Mouse (Mus musculus) Patski (cell line): ENCODE data around the gene Letm1. TPM values are rescaled to one million over a fixed set of nuclear protein-coding genes. Genes with fewer than 3 reads are reported as not detected.

Source experiments
- ATAC-seq: fragments of 100-300 bp; one replicate; pipeline ENCODE4 v1.8.0; 2021
- CTCF ChIA-PET: fragments of 350-600 bp; sonication (Branson Sonifier 250); formaldehyde crosslinking; loops from one replicate; lab custom pipeline; 2022; ENCODE audit warnings: inconsistent platforms; lab: Charles Lee
- POLR2A ChIA-PET: fragments of 350-600 bp; sonication (Branson Sonifier 250); formaldehyde crosslinking; loops from one replicate; lab custom pipeline; 2022; ENCODE audit warnings: antibody characterized with exemption, inconsistent platforms; lab: Charles Lee
- DNase-seq: peaks from one replicate; pipeline ENCODE4 v3.0.0-alpha.2; 2011; ENCODE audit warnings: low read depth, low spot score
- H3K27me3 ChIP-seq: fragments of 371-371 bp; one replicate; pipeline ENCODE4 v1.5.1; 2021
- CTCF ChIP-seq: fragments of 100-300 bp; IDR thresholded peaks from one replicate; pipeline ENCODE4 v1.5.1; 2021
- in situ Hi-C: fragments of 300-500 bp; cut with MboI; formaldehyde crosslinking; loops from 3 replicates; pipeline ENCODE4 v1.11.1; 2018; ENCODE audit warnings: low pct_unique_long_range_greater_than_20kb, mixed read lengths
- polyA plus RNA-seq: library from polyadenylated mRNA; unstranded; gene quantifications from one replicate; pipeline ENCODE4 v1.2.3, GENCODE M21; 2021

Letm1 gene
- 64.9 TPM for polyA plus RNA-seq

- ChIA-PET POLR2A (interaction anchor here (1.0 to 1.1 kb wide), 3 partner anchors 11 to 36 kb away, joined by 3 to 5 read pairs (median 5); no protein-coding TSS in a partner anchor), CTCF (interaction anchor here (0.8 to 1.0 kb wide), 2 partner anchors 10 to 18 kb away, joined by 3 read pairs; no protein-coding TSS in a partner anchor)
- H3K27me3 ChIP-seq, result no peaks in the 10 kb centered on the region
- peak; percentile 63 for TF ChIP-seq CTCF
- in situ Hi-C loops, result loop anchor here (5.0 kb wide), 1 partner anchor 35 kb away; no protein-coding TSS in a partner anchor
- ATAC-seq (peak; percentile 100), DNase-seq (peak; percentile 63)
Measured at GRCm38 (mm10) chr5:33782345-33782998, at the start of gene Letm1. Gene Letm1, minus strand, starts transcription at chr5:33782817.

GRCm38 (mm10) chr5:33830832-33831231 lies 48.2 kb upstream of the Letm1 start:
- H3K27me3 ChIP-seq, result no peaks in the 10 kb centered on the region
- TF ChIP-seq CTCF, result peak; percentile 75
- DNase-seq (no peak), ATAC-seq (no peak)
- ChIA-PET CTCF (interaction anchor here (1.0 to 2.5 kb wide), 6 partner anchors 9 to 35 kb away, joined by 3 to 14 read pairs (median 3); no protein-coding TSS in a partner anchor), POLR2A (no interaction called here)
- in situ Hi-C loops, result no loop called here

GRCm38 (mm10) chr5:33829958-33830357 lies 47.3 kb upstream of the Letm1 start:
- DNase-seq (no peak), ATAC-seq (no peak)
- H3K27me3 ChIP-seq, result no peaks in the 10 kb centered on the region
- CTCF ChIA-PET, result interaction anchor here (1.3 to 2.5 kb wide), 3 partner anchors 10 to 23 kb away, joined by 3 to 14 read pairs (median 3); no protein-coding TSS in a partner anchor
- POLR2A ChIA-PET, result no interaction called here
- no peak for TF ChIP-seq CTCF
- in situ Hi-C loops, result no loop called here

GRCm38 (mm10) chr5:33828107-33828506 lies 45.5 kb upstream of the Letm1 start:
- no peak for DNase-seq
- ChIA-PET POLR2A (interaction anchor here (1.0 kb wide), 1 partner anchor 52 kb away, joined by 3 read pairs; no protein-coding TSS in a partner anchor), CTCF (interaction anchor here (1.2 kb wide), 1 partner anchor 8 kb away, joined by 4 read pairs; no protein-coding TSS in a partner anchor)

GRCm38 (mm10) chr5:33826001-33826400 lies 43.4 kb upstream of the Letm1 start:
- no peak for DNase-seq
- no peak for TF ChIP-seq CTCF
- in situ Hi-C loops, result no loop called here
- H3K27me3 ChIP-seq, result no peaks in the 10 kb centered on the region
- POLR2A ChIA-PET, result no interaction called here
- CTCF ChIA-PET, result no interaction called here
- no peak for ATAC-seq

More at GRCm38 (mm10) chr5:33828107-33828506, 45.5 kb upstream of the Letm1 start:
- H3K27me3 ChIP-seq, result no peaks in the 10 kb centered on the region
- ATAC-seq, result no peak
- TF ChIP-seq CTCF, result no peak
- in situ Hi-C loops, result no loop called here

- DNase-seq (no peak), ATAC-seq (no peak)
- ChIA-PET CTCF (interaction anchor here (1.0 to 1.1 kb wide), 3 partner anchors 9 to 14 kb away, joined by 3 to 4 read pairs (median 4); no protein-coding TSS in a partner anchor), POLR2A (interaction anchor here (0.6 kb wide), 1 partner anchor 21 kb away, joined by 3 read pairs; no protein-coding TSS in a partner anchor)
- in situ Hi-C loops, result no loop called here
- no peak for TF ChIP-seq CTCF
- no peaks in the 10 kb centered on the region for H3K27me3 ChIP-seq
Measured at GRCm38 (mm10) chr5:33822456-33822855, 39.8 kb upstream of the Letm1 start.

- no peak for DNase-seq
- no peaks in the 10 kb centered on the region for H3K27me3 ChIP-seq
- ChIA-PET POLR2A (interaction anchor here (0.6 kb wide), 1 partner anchor 20 kb away, joined by 3 read pairs; no protein-coding TSS in a partner anchor), CTCF (interaction anchor here (0.6 to 1.1 kb wide), 3 partner anchors 8 to 14 kb away, joined by 3 to 4 read pairs (median 3); no protein-coding TSS in a partner anchor)
- no peak for ATAC-seq
- in situ Hi-C loops, result no loop called here
- no peak for TF ChIP-seq CTCF
Measured at GRCm38 (mm10) chr5:33821901-33822427, 39.3 kb upstream of the Letm1 start.

GRCm38 (mm10) chr5:33820733-33821621 lies 38.4 kb upstream of the Letm1 start:
- no peaks in the 10 kb centered on the region for H3K27me3 ChIP-seq
- ATAC-seq (peak; percentile 48), DNase-seq (no peak)
- TF ChIP-seq CTCF, result no peak
- in situ Hi-C loops, result no loop called here
- POLR2A ChIA-PET, result no interaction called here
- CTCF ChIA-PET, result interaction anchor here (0.6 to 1.1 kb wide), 2 partner anchors 10 to 15 kb away, joined by 3 to 4 read pairs; no protein-coding TSS in a partner anchor

- DNase-seq (no peak), ATAC-seq (peak; percentile 67)
- no peaks in the 10 kb centered on the region for H3K27me3 ChIP-seq
- TF ChIP-seq CTCF, result no peak
- ChIA-PET CTCF (interaction anchor here (1.5 kb wide), 1 partner anchor 22 kb away, joined by 4 read pairs; no protein-coding TSS in a partner anchor), POLR2A (interaction anchor here (0.5 kb wide), 2 partner anchors 17 to 461 kb away, joined by 3 to 4 read pairs; no protein-coding TSS in a partner anchor)
- in situ Hi-C loops, result loop anchor here (5.0 kb wide), 1 partner anchor 38 kb away; the partner anchor contains the start of gene Letm1
Measured at GRCm38 (mm10) chr5:33819876-33820732, 37.5 kb upstream of the Letm1 start, which contains the start of gene Nsd2. Gene Nsd2, plus strand, starts transcription at chr5:33820725.
